Mouse (Mus musculus) c-Kit-positive CD71-positive TER-119-positive erythroid progenitor cells, embryonic 14.5 days (primary cell): ENCODE measurements at regions not wholly inside any gene's neighbourhood (a gene's known extent, or its start where the extent isn't known, plus 50 kb on each side); places are given as distances from the start of the nearest gene placed in this dataset.
A peak's percentile ranks its signal among the peaks of the same experiment; 100 is the strongest.

Source experiments
- DNase-seq: peaks from one replicate; pipeline ENCODE4 v3.0.0-alpha.2; 2013; ENCODE audit warnings: low spot score

GRCm38 (mm10) chr13:101824962-101825361, 56.9 kb upstream of the Pik3r1 start:
- DNase-seq = no peak

- DNase-seq = no peak
Observed at GRCm38 (mm10) chr13:101831872-101832629, 64.0 kb upstream of the Pik3r1 start.

- no peak for DNase-seq
Observed at GRCm38 (mm10) chr13:101834546-101834945, 66.5 kb upstream of the Pik3r1 start.

- DNase-seq = no peak
Observed at GRCm38 (mm10) chr13:101836992-101837391, 69.0 kb upstream of the Pik3r1 start.

- no peak for DNase-seq
Observed at GRCm38 (mm10) chr13:101844461-101845440, 76.7 kb upstream of the Pik3r1 start.

- no peak for DNase-seq
Observed at GRCm38 (mm10) chr13:101846016-101846415, 78.0 kb upstream of the Pik3r1 start.

- DNase-seq = no peak
Observed at GRCm38 (mm10) chr13:101847879-101848600, 80.0 kb upstream of the Pik3r1 start.

GRCm38 (mm10) chr13:101848601-101849147, 80.7 kb upstream of the Pik3r1 start:
- no peak for DNase-seq

GRCm38 (mm10) chr13:101849416-101849815, 81.4 kb upstream of the Pik3r1 start:
- DNase-seq = no peak

GRCm38 (mm10) chr13:101851329-101851728, 83.3 kb upstream of the Pik3r1 start:
- no peak for DNase-seq

GRCm38 (mm10) chr13:101852960-101853359, 84.9 kb upstream of the Pik3r1 start:
- no peak for DNase-seq

GRCm38 (mm10) chr13:101855141-101855540, 87.1 kb upstream of the Pik3r1 start:
- DNase-seq = no peak

- DNase-seq = no peak
Observed at GRCm38 (mm10) chr13:101860704-101861103, 92.7 kb upstream of the Pik3r1 start.

GRCm38 (mm10) chr13:101862011-101862410, 94.0 kb upstream of the Pik3r1 start:
- DNase-seq = no peak

- peak; percentile 4 for DNase-seq
Observed at GRCm38 (mm10) chr13:101863015-101863414, 95.0 kb upstream of the Pik3r1 start.

GRCm38 (mm10) chr13:101863602-101864001, 95.6 kb upstream of the Pik3r1 start:
- DNase-seq = peak; percentile 48

GRCm38 (mm10) chr13:101866843-101867242, 98.8 kb upstream of the Pik3r1 start:
- no peak for DNase-seq

- no peak for DNase-seq
Observed at GRCm38 (mm10) chr13:101874761-101875160, 106.7 kb upstream of the Pik3r1 start.

- no peak for DNase-seq
Observed at GRCm38 (mm10) chr13:101876069-101876468, 108.1 kb upstream of the Pik3r1 start.

- no peak for DNase-seq
Observed at GRCm38 (mm10) chr13:101876601-101877000, 108.6 kb upstream of the Pik3r1 start.

- DNase-seq = no peak
Observed at GRCm38 (mm10) chr13:101878168-101878567, 110.2 kb upstream of the Pik3r1 start.

- no peak for DNase-seq
Observed at GRCm38 (mm10) chr13:101879561-101880081, 111.6 kb upstream of the Pik3r1 start.
